Mouse (Mus musculus) adrenal gland, postnatal 4 days (tissue): ENCODE results near the gene Ppp1cc. TPM values are rescaled to one million over a fixed set of nuclear protein-coding genes. Genes with fewer than 3 reads are reported as not detected.
"Not testable (repeated sequence)": the region's sequence is repeated elsewhere in the genome, so short reads cannot be mapped to it uniquely, and the experiment has no call there.

Source experiments
- DNase-seq, 2 experiments: peaks; one replicate each; pipeline ENCODE4 v3.0.0; 2021 to 2022; ENCODE audit warnings: low spot score in 2 of 2, mixed read lengths in 2 of 2
- total RNA-seq, 2 experiments: library from RNA; stranded (reverse); gene quantifications; 2 replicates each; pipeline ENCODE4 v1.2.3; 2021

The Ppp1cc gene
- total RNA-seq, 2 experiments from 2014 or later = 211 to 221 TPM

GRCm38 (mm10) chr5:122209591-122210368, 51.7 kb downstream of the Ppp1cc start:
- DNase-seq = no peak

GRCm38 (mm10) chr5:122210890-122211289, 52.8 kb downstream of the Ppp1cc start:
- DNase-seq = no peak

GRCm38 (mm10) chr5:122212125-122212524, 54.0 kb downstream of the Ppp1cc start:
- no peak for DNase-seq

GRCm38 (mm10) chr5:122212820-122213219, 54.7 kb downstream of the Ppp1cc start:
- DNase-seq = not testable (repeated sequence)

- DNase-seq = no peak
Observed at GRCm38 (mm10) chr5:122213861-122214260, 55.8 kb downstream of the Ppp1cc start.

GRCm38 (mm10) chr5:122217636-122218035, 59.6 kb downstream of the Ppp1cc start:
- DNase-seq = no peak

- no peak for DNase-seq
Observed at GRCm38 (mm10) chr5:122218109-122218905, 60.2 kb downstream of the Ppp1cc start.

- DNase-seq = no peak
Observed at GRCm38 (mm10) chr5:122218928-122219327, 60.9 kb downstream of the Ppp1cc start.

GRCm38 (mm10) chr5:122219655-122220629, 61.9 kb downstream of the Ppp1cc start:
- no peak for DNase-seq

GRCm38 (mm10) chr5:122221085-122221484, 63.0 kb downstream of the Ppp1cc start:
- DNase-seq = no peak

GRCm38 (mm10) chr5:122224291-122224690, 66.2 kb downstream of the Ppp1cc start:
- DNase-seq = no peak

Other genes with a start within 250 kb of the Ppp1cc start
- gene Cux2, start 108.2 kb upstream of the Ppp1cc start, total RNA-seq = 10 to 100 TPM; 37.5 to 37.8 TPM
- gene Myl2, start 57.3 kb upstream of the Ppp1cc start, total RNA-seq = 10 to 100 TPM in 1 of 2 experiments, 1 to 10 TPM in 1; 4.8 to 30.3 TPM
- gene Ccdc63, start 17.5 kb upstream of the Ppp1cc start, total RNA-seq = under 1 TPM; 0.20 to 0.28 TPM
- gene Hvcn1, start 48.5 kb downstream of the Ppp1cc start, total RNA-seq = 1 to 10 TPM; 4.1 to 5.8 TPM
- 10 to 100 TPM; 23.4 to 24.3 TPM for gene Tctn1, start 106.2 kb downstream of the Ppp1cc start, total RNA-seq
- 10 to 100 TPM; 33.1 to 36.7 TPM for gene Pptc7, start 126.1 kb downstream of the Ppp1cc start, total RNA-seq
- 1 to 10 TPM; 4.9 to 5.4 TPM for gene Rad9b, start 196.0 kb downstream of the Ppp1cc start, total RNA-seq
- gene Vps29, start 196.1 kb downstream of the Ppp1cc start, total RNA-seq = 100 to 1,000 TPM; 127 to 134 TPM
- gene Gpn3, start 213.6 kb downstream of the Ppp1cc start, total RNA-seq = 10 to 100 TPM; 34.9 to 41.1 TPM
- gene Fam216a, start 214.1 kb downstream of the Ppp1cc start, total RNA-seq = 10 to 100 TPM; 43.4 to 45.3 TPM
- gene Arpc3, start 233.6 kb downstream of the Ppp1cc start, total RNA-seq = 100 to 1,000 TPM; 164 to 180 TPM